Mouse (Mus musculus) CH12.LX (cell line): ENCODE data around the gene Ick. TPM values are rescaled to one million over a fixed set of nuclear protein-coding genes. Genes with fewer than 3 reads are reported as not detected.

ENCODE experiments used
- DNase-seq: peaks from one replicate; pipeline ENCODE4 v3.0.0-alpha.2; 2013; ENCODE audit errors: extremely low read depth
- H3K27ac ChIP-seq: 2 replicates; pipeline ENCODE4 v1.5.1; 2012; ENCODE audit warnings: low read depth, mild to moderate bottlenecking, control low read depth, moderate library complexity; ENCODE audit not compliant: insufficient read depth
- H3K27me3 ChIP-seq: replicated peaks from 2 replicates; pipeline ENCODE3; 2012; ENCODE audit warnings: inconsistent platforms
- H3K36me3 ChIP-seq, 2 experiments: replicated peaks in 1 of 2; 2 replicates each; pipeline versions ENCODE3 to v1.6.1; 2012; ENCODE audit warnings: inconsistent platforms in 1 of 2, low read length in 1 of 2, mild to moderate bottlenecking in 1 of 2, mixed read lengths in 1 of 2, moderate library complexity in 1 of 2; ENCODE audit not compliant: control insufficient read depth in 1 of 2, insufficient read depth in 1 of 2
- H3K4me1 ChIP-seq, 2 experiments: 2 replicates each; pipeline ENCODE4 v1.6.1; 2012; ENCODE audit warnings: inconsistent platforms in 1 of 2, moderate library complexity in 1 of 2; ENCODE audit not compliant: insufficient read depth in 2 of 2, control insufficient read depth in 1 of 2
- H3K4me2 ChIP-seq: 2 replicates; pipeline ENCODE4 v1.6.1; 2012; ENCODE audit warnings: low read depth, mild to moderate bottlenecking, control low read depth; ENCODE audit not compliant: poor library complexity, insufficient read depth, severe bottlenecking
- H3K4me3 ChIP-seq, 3 experiments: fragments of 150-350 bp in 1 of 3; sonication (generic) in 1 of 3; replicated peaks in 1 of 3; 2 replicates each; pipeline versions ENCODE3 to v1.5.1; 2011 to 2012; ENCODE audit warnings: low read depth in 2 of 3, low read length in 2 of 3, mild to moderate bottlenecking in 2 of 3, moderate library complexity in 2 of 3, control low read depth in 1 of 3, improper control_type of control experiment in 1 of 3, inconsistent platforms in 1 of 3, mixed read lengths in 1 of 3; ENCODE audit not compliant: poor library complexity in 1 of 3
- H3K79me2 ChIP-seq: replicated peaks from 2 replicates; pipeline ENCODE4 v1.6.1; 2012; ENCODE audit warnings: mild to moderate bottlenecking, moderate library complexity; ENCODE audit not compliant: control insufficient read depth, poor library complexity, insufficient read depth, severe bottlenecking; ENCODE audit errors: extremely low read depth
- H3K9ac ChIP-seq: 2 replicates; pipeline ENCODE4 v1.6.1; 2012; ENCODE audit warnings: low read depth, mild to moderate bottlenecking, control low read depth, moderate library complexity; ENCODE audit not compliant: insufficient read depth
- H3K9me3 ChIP-seq: replicated peaks from 2 replicates; pipeline ENCODE3; 2012; ENCODE audit warnings: low read length, inconsistent platforms, mixed read lengths
- CHD1 ChIP-seq: IDR thresholded peaks from 2 replicates; pipeline ENCODE4 v1.6.1; 2012; ENCODE audit warnings: low read depth, low read length, improper control_type of control experiment, inconsistent platforms
- E2F4 ChIP-seq: IDR thresholded peaks from 2 replicates; pipeline ENCODE4 v1.6.1; 2011; ENCODE audit warnings: low read depth, low read length, improper control_type of control experiment; ENCODE audit not compliant: insufficient replicate concordance
- ETS1 ChIP-seq: conservative IDR thresholded peaks from 2 replicates; pipeline ENCODE4 v1.6.1; 2012; ENCODE audit warnings: low read depth, mild to moderate bottlenecking, inconsistent platforms, low read length, improper control_type of control experiment, moderate library complexity
- GABPA ChIP-seq: IDR thresholded peaks from 2 replicates; pipeline ENCODE4 v1.6.1; 2012; ENCODE audit warnings: low read depth, low read length, improper control_type of control experiment, inconsistent platforms; ENCODE audit not compliant: insufficient replicate concordance
- JUN ChIP-seq: IDR thresholded peaks from 2 replicates; pipeline ENCODE4 v1.6.1; 2011; ENCODE audit warnings: low read depth, mild to moderate bottlenecking, low read length, improper control_type of control experiment, moderate library complexity; ENCODE audit not compliant: insufficient read depth
- MAFK ChIP-seq: IDR thresholded peaks from 2 replicates; pipeline ENCODE4 v1.6.1; 2011; ENCODE audit warnings: low read length, improper control_type of control experiment; ENCODE audit not compliant: insufficient replicate concordance
- MAZ ChIP-seq: IDR thresholded peaks from 2 replicates; pipeline ENCODE4 v1.6.1; 2012; ENCODE audit warnings: low read depth, mild to moderate bottlenecking, inconsistent platforms, low read length, improper control_type of control experiment, moderate library complexity
- MEF2A ChIP-seq: IDR thresholded peaks from 2 replicates; pipeline ENCODE4 v1.6.1; 2014; ENCODE audit warnings: low read depth, mild to moderate bottlenecking, inconsistent platforms, low read length, improper control_type of control experiment, borderline replicate concordance
- MXI1 ChIP-seq: IDR thresholded peaks from 2 replicates; pipeline ENCODE4 v1.6.1; 2011; ENCODE audit warnings: mild to moderate bottlenecking, low read depth, low read length, improper control_type of control experiment
- MYC ChIP-seq: IDR thresholded peaks from 2 replicates; pipeline ENCODE4 v1.6.1; 2011; ENCODE audit warnings: low read depth, mild to moderate bottlenecking, improper control_type of control experiment, low read length
- NELFE ChIP-seq: IDR thresholded peaks from 2 replicates; pipeline ENCODE4 v1.6.1; 2011; ENCODE audit warnings: low read depth, low read length, improper control_type of control experiment
- POLR2A ChIP-seq: IDR thresholded peaks from 2 replicates; pipeline ENCODE4 v1.6.1; 2011; ENCODE audit warnings: low read depth, mild to moderate bottlenecking, improper control_type of control experiment, low read length
- RAD21 ChIP-seq: IDR thresholded peaks from 2 replicates; pipeline ENCODE4 v1.6.1; 2011; ENCODE audit warnings: low read depth, mild to moderate bottlenecking, low read length, improper control_type of control experiment, moderate library complexity
- SIN3A ChIP-seq: IDR thresholded peaks from 2 replicates; pipeline ENCODE4 v1.6.1; 2012; ENCODE audit warnings: low read length, improper control_type of control experiment, inconsistent platforms
- USF2 ChIP-seq: conservative IDR thresholded peaks from 2 replicates; pipeline ENCODE4 v1.6.1; 2011; ENCODE audit warnings: low read depth, low read length, improper control_type of control experiment
- ZKSCAN1 ChIP-seq: IDR thresholded peaks from 2 replicates; pipeline ENCODE4 v1.6.1; 2012; ENCODE audit warnings: low read depth, inconsistent platforms, low read length, improper control_type of control experiment, borderline replicate concordance
- ZNF384 ChIP-seq: IDR thresholded peaks from 2 replicates; pipeline ENCODE4 v1.6.1; 2012; ENCODE audit warnings: low read depth, low read length, improper control_type of control experiment, inconsistent platforms
- dilution Hi-C: fragments of 300-500 bp; cut with MboI; formaldehyde crosslinking; loops from 2 replicates; pipeline ENCODE4 v1.14.3; 2020; ENCODE audit warnings: low sequenced_read_pairs; ENCODE audit not compliant: extremely low pct_unique_long_range_greater_than_20kb, extremely low pct_ligation_motif_present
- in situ Hi-C: fragments of 300-500 bp; cut with MboI; formaldehyde crosslinking; loops from 3 replicates; pipeline ENCODE4 v1.14.3; 2019; ENCODE audit warnings: low sequenced_read_pairs, low pct_ligation_motif_present, low pct_unique_long_range_greater_than_20kb, mixed read lengths
- polyA plus RNA-seq: library from polyadenylated mRNA; unstranded; fragments of >175 nt; gene quantifications from 2 replicates; pipeline ENCODE4 v1.2.1, GENCODE M21; 2012; ENCODE audit warnings: low read depth; ENCODE audit not compliant: insufficient read length
- total RNA-seq, 2 experiments: library from RNA; depleted of rRNA; stranded (reverse); fragments of 300-350 nt in 1 of 2; fragments of >200 nt in 1 of 2; gene quantifications; 2 replicates each; pipeline ENCODE4 v1.2.3; 2012 to 2014

Gene Ick
- total and polyA plus RNA-seq, 3 experiments: 4.5 to 7.1 (median 4.8) TPM

GRCm38 (mm10) chr9:78101431-78101830 lies 7.6 kb upstream of the Ick start:
- in situ Hi-C loops: no loop called here
- TF ChIP-seq MYC: no peak
- no peak for TF ChIP-seq CHD1
- no peak for TF ChIP-seq MAZ
- TF ChIP-seq E2F4: no peak
- no peak for TF ChIP-seq ZNF384
- TF ChIP-seq POLR2A: no peak
- TF ChIP-seq USF2: no peak
- no peak for TF ChIP-seq SIN3A
- TF ChIP-seq MAFK: no peak
- TF ChIP-seq MEF2A: no peak
- no peak for TF ChIP-seq ZKSCAN1
- TF ChIP-seq NELFE: no peak
- no peak for TF ChIP-seq ETS1
- TF ChIP-seq JUN: no peak
- TF ChIP-seq RAD21: no peak
- TF ChIP-seq GABPA: no peak
- TF ChIP-seq MXI1: no peak
- TF ChIP-seq, all 38 proteins: peak for 0
- H3K4me3 ChIP-seq: no peak overlapping the region
- no peak for DNase-seq
- dilution Hi-C loops: no loop called here
- no peak overlapping the region for H3K27ac ChIP-seq
- no peak overlapping the region for H3K9ac ChIP-seq
- H3K9me3 ChIP-seq: peaks cover 10% of the 10 kb centered on the region
- H3K4me1 ChIP-seq: peaks cover 0 to 29% of the 10 kb centered on the region in 2 experiments; a peak in 2 of 4 replicates
- no peak overlapping the region for H3K4me2 ChIP-seq
- no peaks in the 10 kb centered on the region; the same call in 1 of the 2 replicates for H3K79me2 ChIP-seq
- no peaks in the 10 kb centered on the region for H3K27me3 ChIP-seq
- H3K36me3 ChIP-seq: peaks cover 35 to 66% of the 10 kb centered on the region in 2 experiments

- DNase-seq: no peak
- H3K27ac ChIP-seq: no peak overlapping the region
- in situ Hi-C loops: no loop called here
- no peak overlapping the region for H3K4me2 ChIP-seq
- H3K4me1 ChIP-seq: peaks cover 4 to 37% of the 10 kb centered on the region in 2 experiments; a peak in 3 of 4 replicates
- no peak overlapping the region for H3K4me3 ChIP-seq
- H3K9me3 ChIP-seq: no peaks in the 10 kb centered on the region
- peak; percentile 71; the same call in 1 of the 2 replicates for TF ChIP-seq MAFK
- no peak for TF ChIP-seq ZKSCAN1
- TF ChIP-seq, all 38 proteins: peak for 1
- Histone ChIP-seq H3K79me2 (no peaks in the 10 kb centered on the region; the same call in 1 of the 2 replicates), H3K36me3 (peaks cover 17 to 46% of the 10 kb centered on the region in 2 experiments), H3K9ac (no peak overlapping the region), H3K27me3 (no peaks in the 10 kb centered on the region)
- dilution Hi-C loops: no loop called here
Measured at GRCm38 (mm10) chr9:78103965-78104560, 4.9 kb upstream of the Ick start.
